Mouse (Mus musculus): ENCODE measurements around the gene Jak1. TPM values are rescaled to one million over a fixed set of nuclear protein-coding genes. Genes with fewer than 3 reads are reported as not detected.
A peak's percentile ranks its signal among the peaks of the same experiment; 100 is the strongest.

Gene Jak1
- polyA plus RNA-seq, 1 experiment from 2014 or later: 85.2 TPM

DNA sequence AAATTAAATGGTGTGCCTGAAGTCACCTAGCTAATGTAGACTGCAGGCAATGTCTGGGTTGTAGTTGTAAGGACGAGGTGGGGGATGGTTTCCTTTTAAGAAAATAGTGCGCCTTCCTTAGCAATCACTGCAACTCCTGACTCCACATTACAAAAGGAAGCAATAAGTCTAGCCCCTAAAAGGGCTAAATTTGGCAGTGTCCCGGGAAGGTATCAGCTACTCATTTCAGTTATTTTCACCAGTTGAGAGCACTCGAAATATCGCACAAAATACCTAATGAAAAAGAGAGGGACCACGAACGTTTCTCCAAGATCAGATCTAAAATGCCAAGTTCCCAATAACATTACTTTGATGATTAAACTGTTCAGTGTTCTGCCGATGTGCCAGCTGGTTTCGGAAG lies 28.6 kb upstream of the Jak1 start:
- Histone ChIP-seq H3K9me3 (replicated peaks) (no peaks in the 10 kb centered on the region), H3K4me2 (peak overlapping the region; percentile 72), H3K27me3 (replicated peaks) (peaks cover 39% of the 10 kb centered on the region), H3K36me3 (no peaks in the 10 kb centered on the region), H3K4me3 (replicated peaks) (peak overlapping the region; percentile 39), H3K9ac (replicated peaks) (no peak overlapping the region), H3K4me1 (peaks cover 18% of the 10 kb centered on the region), H3K27ac (replicated peaks) (no peak overlapping the region)
- WGBS: 41% methylated on average over 9 of the region's 9 CpGs
- ATAC-seq (ENCODE audit: low FRiP score): 0 out of 2 replicates have a peak, but pooled peaks have one; percentile 4

- Histone ChIP-seq H3K9me3 (replicated peaks) (no peaks in the 10 kb centered on the region), H3K4me1 (peaks cover 18% of the 10 kb centered on the region), H3K4me3 (replicated peaks) (peak overlapping the region; percentile 39), H3K36me3 (no peaks in the 10 kb centered on the region), H3K27ac (replicated peaks) (no peak overlapping the region), H3K4me2 (peak overlapping the region; percentile 72), H3K9ac (replicated peaks) (peak overlapping the region; percentile 34; the same call in 1 of the 2 replicates), H3K27me3 (replicated peaks) (peaks cover 39% of the 10 kb centered on the region)
- peak; percentile 48 for ATAC-seq (ENCODE audit: low FRiP score)
- WGBS: 1% methylated on average over 49 of the region's 49 CpGs
These were observed 27.9 kb upstream of the Jak1 start for GRCm38 (mm10) chr4:101292736-101293541.

DNA sequence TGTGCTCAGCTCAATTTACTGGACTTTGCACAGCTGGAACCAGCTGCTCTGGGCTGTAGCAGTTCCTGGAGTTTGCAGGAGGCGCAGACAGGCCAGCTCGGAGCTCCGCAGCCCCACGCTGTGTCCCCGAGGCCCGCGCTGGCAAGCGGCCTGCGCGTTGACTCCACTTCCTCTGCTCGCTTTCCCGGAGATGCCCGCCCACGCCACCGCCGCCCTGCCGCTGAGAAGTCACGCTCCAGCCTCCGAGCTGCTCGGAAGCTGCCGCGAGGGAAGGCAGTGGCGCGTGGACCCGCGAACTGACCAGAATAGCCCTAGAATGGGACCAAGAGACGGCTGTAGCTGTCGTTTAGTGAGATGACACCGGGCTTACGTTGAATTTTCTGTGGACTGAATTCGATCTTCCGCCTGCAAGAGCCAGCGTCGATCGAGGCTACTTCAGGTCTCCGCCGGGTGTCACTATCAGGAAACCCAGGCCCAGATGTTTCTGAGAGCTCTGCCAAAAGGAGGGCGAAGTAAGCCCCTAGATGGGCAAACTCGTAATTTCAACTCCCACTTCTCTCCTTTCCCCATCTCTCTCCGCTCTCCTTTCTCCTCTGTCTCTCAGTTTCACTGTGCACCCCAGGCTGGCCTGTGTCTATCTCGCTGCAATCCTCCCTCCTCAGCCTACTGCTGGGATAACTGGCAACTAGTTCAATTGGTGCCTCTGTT lies 27.1 kb upstream of the Jak1 start:
- Histone ChIP-seq H3K4me3 (replicated peaks) (peak overlapping the region; percentile 39), H3K27me3 (replicated peaks) (peaks cover 39% of the 10 kb centered on the region), H3K4me2 (peak overlapping the region; percentile 72), H3K9ac (replicated peaks) (peak overlapping the region; percentile 27), H3K4me1 (peaks cover 18% of the 10 kb centered on the region), H3K9me3 (replicated peaks) (no peaks in the 10 kb centered on the region), H3K36me3 (no peaks in the 10 kb centered on the region), H3K27ac (replicated peaks) (no peak overlapping the region)
- WGBS: 2% methylated on average over 41 of the region's 41 CpGs
- ATAC-seq (ENCODE audit: low FRiP score): peak; percentile 63; the same call in 1 of the 2 replicates

GRCm38 (mm10) chr4:101288292-101288691 lies 23.2 kb upstream of the Jak1 start:
- ATAC-seq (ENCODE audit: low FRiP score): no peak
- 43% methylated on average over 11 of the region's 11 CpGs for WGBS

DNA sequence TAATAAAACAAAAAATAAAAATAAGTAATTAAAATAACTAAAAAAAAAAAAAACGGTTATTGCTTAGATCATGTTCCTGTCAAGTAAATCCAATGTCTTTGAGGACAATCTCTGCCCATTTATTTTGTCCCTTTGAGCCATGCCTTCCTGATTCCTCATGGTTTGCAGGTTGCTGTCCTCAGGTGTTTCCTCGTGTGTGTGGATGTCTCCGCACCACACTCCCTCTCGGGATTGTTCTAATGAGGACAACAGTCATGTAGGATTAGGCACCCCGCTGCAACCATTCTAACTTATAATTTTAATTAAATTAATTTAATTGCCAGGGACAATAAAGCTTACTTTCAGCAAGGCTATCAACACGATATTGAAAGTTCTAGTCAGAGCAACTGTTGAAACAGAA lies 21.5 kb upstream of the Jak1 start:
- H3K9me3 ChIP-seq (replicated peaks): no peaks in the 10 kb centered on the region
- H3K36me3 ChIP-seq: no peaks in the 10 kb centered on the region
- ATAC-seq (ENCODE audit: low FRiP score): no peak
- H3K9ac ChIP-seq (replicated peaks): no peak overlapping the region
- H3K27ac ChIP-seq (replicated peaks): no peak overlapping the region
- no peak overlapping the region for H3K4me3 ChIP-seq (replicated peaks)
- no peak overlapping the region for H3K4me2 ChIP-seq
- WGBS: 66% methylated on average over 6 of the region's 6 CpGs
- H3K4me1 ChIP-seq: no peaks in the 10 kb centered on the region
- H3K27me3 ChIP-seq (replicated peaks): peaks cover 14% of the 10 kb centered on the region

More at GRCm38 (mm10) chr4:101288292-101288691, 23.2 kb upstream of the Jak1 start:
- peaks cover 26% of the 10 kb centered on the region for H3K27me3 ChIP-seq (replicated peaks)
- peaks cover 16% of the 10 kb centered on the region for H3K4me1 ChIP-seq
- no peak overlapping the region for H3K9ac ChIP-seq (replicated peaks)
- no peak overlapping the region for H3K4me3 ChIP-seq (replicated peaks)
- no peaks in the 10 kb centered on the region for H3K36me3 ChIP-seq
- no peak overlapping the region for H3K27ac ChIP-seq (replicated peaks)
- H3K9me3 ChIP-seq (replicated peaks): no peaks in the 10 kb centered on the region
- H3K4me2 ChIP-seq: no peak overlapping the region

DNA sequence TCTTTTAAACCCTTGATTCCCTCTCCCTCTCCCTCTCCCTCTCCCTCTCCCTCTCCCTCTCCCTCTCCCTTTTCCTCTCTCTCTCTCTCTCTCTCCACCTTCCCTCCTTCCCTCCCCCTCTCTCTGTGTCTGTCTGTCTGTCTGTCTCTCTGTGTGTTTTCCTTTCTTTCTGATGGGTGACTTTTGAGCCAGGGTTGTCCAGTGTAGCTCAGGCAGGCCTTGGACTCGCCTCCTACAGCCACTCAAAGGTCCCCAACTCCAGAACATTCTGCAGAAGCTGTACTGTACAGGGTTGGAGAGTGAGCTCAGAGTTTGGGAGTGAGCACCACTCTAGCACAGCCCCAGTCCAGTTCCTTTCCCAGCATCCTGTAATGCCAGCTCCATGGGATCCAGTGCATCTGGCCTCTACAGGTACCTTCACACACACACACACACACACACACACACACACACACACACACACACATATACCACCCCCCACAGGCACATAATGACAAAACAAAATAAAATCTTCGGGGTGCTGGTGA lies 20.9 kb upstream of the Jak1 start:
- no peaks in the 10 kb centered on the region for H3K9me3 ChIP-seq (replicated peaks)
- WGBS: 70% methylated on average over 2 of the region's 2 CpGs
- no peak overlapping the region for H3K4me3 ChIP-seq (replicated peaks)
- peaks cover 9% of the 10 kb centered on the region for H3K27me3 ChIP-seq (replicated peaks)
- no peak overlapping the region for H3K4me2 ChIP-seq
- H3K4me1 ChIP-seq: no peaks in the 10 kb centered on the region
- ATAC-seq (ENCODE audit: low FRiP score): no peak
- no peak overlapping the region for H3K27ac ChIP-seq (replicated peaks)
- H3K9ac ChIP-seq (replicated peaks): no peak overlapping the region
- no peaks in the 10 kb centered on the region for H3K36me3 ChIP-seq

GRCm38 (mm10) chr4:101283938-101284337 lies 18.9 kb upstream of the Jak1 start:
- Histone ChIP-seq H3K9ac (replicated peaks) (no peak overlapping the region), H3K36me3 (no peaks in the 10 kb centered on the region), H3K27me3 (replicated peaks) (peaks cover 3% of the 10 kb centered on the region; the same call in 1 of the 2 replicates), H3K4me3 (replicated peaks) (no peak overlapping the region), H3K9me3 (replicated peaks) (no peaks in the 10 kb centered on the region), H3K27ac (replicated peaks) (no peak overlapping the region), H3K4me2 (no peak overlapping the region), H3K4me1 (no peaks in the 10 kb centered on the region)
- 87% methylated on average over 4 of the region's 4 CpGs for WGBS
- ATAC-seq (ENCODE audit: low FRiP score): no peak

- H3K4me1 ChIP-seq: no peaks in the 10 kb centered on the region
- no peak overlapping the region for H3K27ac ChIP-seq (replicated peaks)
- H3K9me3 ChIP-seq (replicated peaks): no peaks in the 10 kb centered on the region
- H3K9ac ChIP-seq (replicated peaks): no peak overlapping the region
- H3K4me2 ChIP-seq: no peak overlapping the region
- no peaks in the 10 kb centered on the region for H3K36me3 ChIP-seq
- ATAC-seq (ENCODE audit: low FRiP score): no peak
- H3K4me3 ChIP-seq (replicated peaks): no peak overlapping the region
- H3K27me3 ChIP-seq (replicated peaks): no peaks in the 10 kb centered on the region; the same call in 1 of the 2 replicates
- WGBS: 93% methylated on average over 1 of the region's 1 CpGs
These were observed 17.2 kb upstream of the Jak1 start for GRCm38 (mm10) chr4:101282237-101282636.

DNA sequence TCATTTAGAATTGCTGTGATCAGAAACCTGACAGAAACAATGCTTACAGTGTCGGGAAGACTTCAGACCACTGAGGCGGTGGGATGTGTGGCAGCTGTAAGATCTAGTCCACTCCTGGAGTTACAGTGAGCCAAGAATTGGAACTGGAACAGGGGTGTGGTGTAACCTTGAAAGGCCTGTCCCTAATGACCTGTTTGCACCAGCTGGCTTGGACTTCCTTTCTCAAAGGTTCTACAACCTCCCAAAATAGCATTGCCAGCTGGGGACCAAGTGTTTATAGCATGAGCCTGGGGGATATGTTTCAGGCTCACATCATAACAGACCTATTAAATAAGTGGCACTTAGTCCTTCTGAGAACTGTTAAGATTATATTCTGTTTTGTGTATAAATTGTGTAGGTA lies 15.0 kb upstream of the Jak1 start:
- H3K27me3 ChIP-seq (replicated peaks): no peaks in the 10 kb centered on the region; the same call in 1 of the 2 replicates
- no peak overlapping the region for H3K4me2 ChIP-seq
- no peaks in the 10 kb centered on the region for H3K36me3 ChIP-seq
- 85% methylated on average over 2 of the region's 2 CpGs for WGBS
- H3K9me3 ChIP-seq (replicated peaks): no peaks in the 10 kb centered on the region
- H3K4me3 ChIP-seq (replicated peaks): no peak overlapping the region
- no peaks in the 10 kb centered on the region for H3K4me1 ChIP-seq
- H3K27ac ChIP-seq (replicated peaks): no peak overlapping the region
- H3K9ac ChIP-seq (replicated peaks): no peak overlapping the region
- ATAC-seq (ENCODE audit: low FRiP score): no peak

GRCm38 (mm10) chr4:101276456-101277070 lies 11.5 kb upstream of the Jak1 start:
- WGBS: 80% methylated on average over 6 of the region's 6 CpGs
- H3K27me3 ChIP-seq (replicated peaks): no peaks in the 10 kb centered on the region
- no peak overlapping the region for H3K9ac ChIP-seq (replicated peaks)
- no peak overlapping the region for H3K4me3 ChIP-seq (replicated peaks)
- no peaks in the 10 kb centered on the region for H3K4me1 ChIP-seq
- no peaks in the 10 kb centered on the region for H3K36me3 ChIP-seq
- no peak overlapping the region for H3K27ac ChIP-seq (replicated peaks)
- no peak for ATAC-seq (ENCODE audit: low FRiP score)
- no peaks in the 10 kb centered on the region for H3K9me3 ChIP-seq (replicated peaks)
- H3K4me2 ChIP-seq: no peak overlapping the region

DNA sequence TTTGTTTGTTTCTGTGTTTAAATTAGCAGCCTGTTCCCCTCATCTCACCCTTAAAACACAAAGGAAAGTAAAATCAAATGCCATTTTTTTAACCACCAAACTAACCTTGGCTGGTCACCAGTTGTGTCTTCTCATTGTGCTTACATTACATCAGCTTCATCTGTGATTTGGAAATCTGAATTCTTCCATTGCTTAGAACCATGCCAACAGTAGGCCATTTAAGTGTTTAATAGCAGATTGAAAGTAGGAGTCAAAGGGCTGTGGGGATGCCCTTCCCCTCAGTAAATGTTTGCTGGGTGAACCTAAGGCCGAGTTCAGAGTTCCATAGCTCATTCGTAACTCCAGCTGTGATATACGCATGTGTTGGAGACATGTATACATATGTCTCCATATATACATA lies 10.8 kb upstream of the Jak1 start:
- whole genome bisulfite sequencing: 92% methylated on average over 3 of the region's 3 CpGs
- H3K4me2 ChIP-seq: no peak overlapping the region
- no peak overlapping the region for H3K27ac ChIP-seq (replicated peaks)
- H3K9me3 ChIP-seq (replicated peaks): no peaks in the 10 kb centered on the region
- H3K36me3 ChIP-seq: no peaks in the 10 kb centered on the region
- ATAC-seq (ENCODE audit: low FRiP score): no peak
- no peak overlapping the region for H3K9ac ChIP-seq (replicated peaks)
- no peak overlapping the region for H3K4me3 ChIP-seq (replicated peaks)
- H3K4me1 ChIP-seq: no peaks in the 10 kb centered on the region
- no peaks in the 10 kb centered on the region for H3K27me3 ChIP-seq (replicated peaks)

Measured in neural tube, embryonic 15.5 days (tissue).